Mouse (Mus musculus) 416B (cell line): ENCODE data around the gene Wdr82.

Experiments
- DNase-seq: peaks from one replicate; pipeline ENCODE4 v3.0.0; 2011; ENCODE audit warnings: low read depth

Wdr82 gene

GRCm38 (mm10) chr9:106170556-106171345 is at the start of gene Wdr82:
Gene Wdr82, plus strand, starts transcription at chr9:106170928.
- peak; percentile 92 for DNase-seq

- peak; percentile 59 for DNase-seq
These were observed 47.1 kb upstream of the Wdr82 start for GRCm38 (mm10) chr9:106123599-106123998.

- no peak for DNase-seq
These were observed 43.9 kb upstream of the Wdr82 start for GRCm38 (mm10) chr9:106126786-106127251.

- DNase-seq: no peak
These were observed 41.7 kb upstream of the Wdr82 start for GRCm38 (mm10) chr9:106129072-106129471.

GRCm38 (mm10) chr9:106130250-106130649 is 40.5 kb upstream of the Wdr82 start:
- DNase-seq: no peak

- no peak for DNase-seq
These were observed 33.0 kb upstream of the Wdr82 start for GRCm38 (mm10) chr9:106137671-106138216.

- DNase-seq: no peak
These were observed 31.0 kb upstream of the Wdr82 start for GRCm38 (mm10) chr9:106139763-106140162.

- no peak for DNase-seq
These were observed 28.8 kb upstream of the Wdr82 start for GRCm38 (mm10) chr9:106141955-106142354.

GRCm38 (mm10) chr9:106144176-106144575 is 26.6 kb upstream of the Wdr82 start:
- no peak for DNase-seq

GRCm38 (mm10) chr9:106145582-106145981 is 25.1 kb upstream of the Wdr82 start:
- DNase-seq: no peak

- peak; percentile 24 for DNase-seq
These were observed 23.4 kb upstream of the Wdr82 start for GRCm38 (mm10) chr9:106147281-106147680.

- DNase-seq: no peak
These were observed 22.8 kb upstream of the Wdr82 start for GRCm38 (mm10) chr9:106147851-106148431.

GRCm38 (mm10) chr9:106148541-106149398 is 22.0 kb upstream of the Wdr82 start:
- no peak for DNase-seq

GRCm38 (mm10) chr9:106149399-106149754 is 21.4 kb upstream of the Wdr82 start:
- no peak for DNase-seq

GRCm38 (mm10) chr9:106154106-106154505 is 16.6 kb upstream of the Wdr82 start:
- peak; percentile 37 for DNase-seq

- peak; percentile 74 for DNase-seq
These were observed 14.3 kb upstream of the Wdr82 start for GRCm38 (mm10) chr9:106156419-106156818.

GRCm38 (mm10) chr9:106156921-106157622 is 13.7 kb upstream of the Wdr82 start:
- DNase-seq: no peak

- DNase-seq: no peak
These were observed 13.2 kb upstream of the Wdr82 start for GRCm38 (mm10) chr9:106157623-106157925.

- DNase-seq: no peak
These were observed 12.7 kb upstream of the Wdr82 start, which contains the start of gene Glyctk for GRCm38 (mm10) chr9:106158037-106158491. Gene Glyctk, minus strand, starts transcription at chr9:106158138.

GRCm38 (mm10) chr9:106159237-106159636 is 11.5 kb upstream of the Wdr82 start:
- no peak for DNase-seq

GRCm38 (mm10) chr9:106159784-106160301 is 10.9 kb upstream of the Wdr82 start:
- peak; percentile 96 for DNase-seq
